Mouse (Mus musculus) heart, postnatal 0 days (tissue): ENCODE measurements at regions not wholly inside any gene's neighbourhood (a gene's known extent, or its start where the extent isn't known, plus 50 kb on each side); places are given as distances from the start of the nearest gene placed in this dataset.

ENCODE experiments used
- ATAC-seq: fragments of 200-750 bp; cut with Nextera tagmentation; 2 replicates; pipeline ENCODE4 v1.8.0; 2017; ENCODE audit warnings: low read depth, moderate number of reproducible peaks, moderate library complexity; ENCODE audit not compliant: insufficient read depth
- DNase-seq: peaks from one replicate; pipeline ENCODE4 v3.0.0-alpha.2; 2016; ENCODE audit warnings: low spot score
- H3K27ac ChIP-seq: fragments of 300-500 bp; sonication (generic); 2 replicates; pipeline ENCODE4 v1.5.1; 2014; ENCODE audit warnings: low read depth, mild to moderate bottlenecking
- H3K27me3 ChIP-seq: fragments of 300-500 bp; sonication (generic); 2 replicates; pipeline ENCODE4 v1.6.1; 2014; ENCODE audit warnings: low read length, mixed read lengths; ENCODE audit not compliant: control insufficient read depth, insufficient read depth
- H3K36me3 ChIP-seq: fragments of 300-500 bp; sonication (generic); replicated peaks from 2 replicates; pipeline ENCODE4 v1.6.1; 2014; ENCODE audit warnings: low read length, mixed read lengths; ENCODE audit not compliant: control insufficient read depth, insufficient read depth
- H3K4me1 ChIP-seq: fragments of 300-500 bp; sonication (generic); 2 replicates; pipeline ENCODE4 v1.6.1; 2014; ENCODE audit warnings: antibody characterized with exemption; ENCODE audit not compliant: control insufficient read depth, insufficient read depth
- H3K4me2 ChIP-seq: fragments of 300-500 bp; sonication (generic); 2 replicates; pipeline ENCODE4 v1.6.1; 2014; ENCODE audit warnings: low read depth, mild to moderate bottlenecking, low read length, moderate library complexity
- H3K4me3 ChIP-seq: fragments of 300-500 bp; sonication (generic); 2 replicates; pipeline ENCODE4 v1.5.1; 2014; ENCODE audit warnings: low read depth, low read length
- H3K9ac ChIP-seq: fragments of 300-500 bp; sonication (generic); replicated peaks from 2 replicates; pipeline ENCODE4 v1.6.1; 2014; ENCODE audit warnings: low read depth, low read length, mixed read lengths
- H3K9me3 ChIP-seq: fragments of 300-500 bp; sonication (generic); replicated peaks from 2 replicates; pipeline ENCODE4 v1.6.1; 2016; ENCODE audit warnings: low read length; ENCODE audit not compliant: control insufficient read depth
- CTCF ChIP-seq: IDR thresholded peaks from 2 replicates; pipeline ENCODE4 v1.5.1; 2016; ENCODE audit warnings: antibody characterized with exemption, control low read depth, low read depth
- EP300 ChIP-seq: IDR thresholded peaks from 2 replicates; pipeline ENCODE4 v1.6.1; 2016; ENCODE audit warnings: antibody characterized with exemption, low read depth
- WGBS: fragments of 180-500 bp; shearing (Covaris S2); extraction: QIAGEN DNeasy Blood & Tissue Kit; methylation state at CpG from one replicate; pipeline ENCODE4 v1.1.7; 2014; 5-methylcytosine and 5-hydroxymethylcytosine counted together

GRCm38 (mm10) chr1:57622561-57622960 lies 151.4 kb upstream of the Spats2l start:
- ATAC-seq: no peak
- no peaks in the 10 kb centered on the region for H3K9me3 ChIP-seq
- WGBS: 70% methylated on average over 9 of the region's 9 CpGs
- H3K4me1 ChIP-seq: no peaks in the 10 kb centered on the region
- no peaks in the 10 kb centered on the region for H3K36me3 ChIP-seq
- H3K4me3 ChIP-seq: no peak overlapping the region
- no peaks in the 10 kb centered on the region for H3K27me3 ChIP-seq
- no peak overlapping the region for H3K4me2 ChIP-seq
- H3K27ac ChIP-seq: no peak overlapping the region
- TF ChIP-seq EP300 (no peak), CTCF (no peak)
- no peak for DNase-seq
- H3K9ac ChIP-seq: no peak overlapping the region

DNA sequence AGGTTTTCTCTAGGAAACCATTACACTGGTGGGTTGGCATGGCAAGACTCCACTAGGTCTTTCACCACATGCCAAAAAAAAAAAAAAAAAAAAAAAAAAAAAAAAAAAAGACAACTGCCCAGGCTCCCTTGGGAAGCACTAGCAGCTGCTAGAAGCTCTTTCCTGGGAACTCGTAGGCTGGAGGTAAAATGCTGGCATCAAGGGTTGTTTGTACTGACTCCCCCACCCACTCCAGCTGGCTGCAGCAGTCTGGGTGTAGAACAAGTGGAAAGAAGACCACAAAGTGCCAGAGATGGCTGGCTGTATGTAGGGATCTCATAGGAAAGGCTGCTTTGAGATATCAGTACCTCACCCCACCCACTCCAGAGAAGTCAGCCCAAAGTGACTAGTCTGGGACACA lies 140.0 kb upstream of the Spats2l start:
- WGBS: 50% methylated on average over 1 of the region's 1 CpGs
- Histone ChIP-seq H3K36me3 (no peaks in the 10 kb centered on the region), H3K4me1 (no peaks in the 10 kb centered on the region), H3K9me3 (no peaks in the 10 kb centered on the region), H3K27ac (no peak overlapping the region), H3K4me2 (no peak overlapping the region), H3K4me3 (no peak overlapping the region), H3K27me3 (no peaks in the 10 kb centered on the region), H3K9ac (no peak overlapping the region)
- no peak for DNase-seq
- TF ChIP-seq EP300: no peak
- no peak for TF ChIP-seq CTCF
- ATAC-seq: no peak

- Histone ChIP-seq H3K9ac (no peak overlapping the region), H3K4me1 (no peaks in the 10 kb centered on the region), H3K4me3 (no peak overlapping the region), H3K4me2 (no peak overlapping the region), H3K27me3 (no peaks in the 10 kb centered on the region), H3K9me3 (no peaks in the 10 kb centered on the region), H3K27ac (no peak overlapping the region), H3K36me3 (no peaks in the 10 kb centered on the region)
- ATAC-seq: no peak
- TF ChIP-seq EP300: no peak
- TF ChIP-seq CTCF: no peak
- WGBS: 84% methylated on average over 5 of the region's 5 CpGs
- DNase-seq: no peak
Observed at GRCm38 (mm10) chr1:57642131-57642530, 131.8 kb upstream of the Spats2l start.

- Histone ChIP-seq H3K4me2 (no peak overlapping the region), H3K27ac (no peak overlapping the region), H3K9me3 (no peaks in the 10 kb centered on the region), H3K4me3 (no peak overlapping the region), H3K4me1 (no peaks in the 10 kb centered on the region), H3K36me3 (no peaks in the 10 kb centered on the region), H3K27me3 (no peaks in the 10 kb centered on the region), H3K9ac (no peak overlapping the region)
- DNase-seq (no peak), ATAC-seq (no peak)
- TF ChIP-seq CTCF (no peak), EP300 (no peak)
- WGBS: 20% methylated on average over 6 of the region's 6 CpGs
Observed at GRCm38 (mm10) chr1:57643466-57644097, 130.4 kb upstream of the Spats2l start.

- ATAC-seq (no peak), DNase-seq (no peak)
- Histone ChIP-seq H3K27me3 (no peaks in the 10 kb centered on the region), H3K9ac (no peak overlapping the region), H3K4me1 (no peaks in the 10 kb centered on the region), H3K27ac (no peak overlapping the region), H3K4me3 (no peak overlapping the region), H3K4me2 (no peak overlapping the region), H3K36me3 (no peaks in the 10 kb centered on the region), H3K9me3 (no peaks in the 10 kb centered on the region)
- TF ChIP-seq EP300: no peak
- no peak for TF ChIP-seq CTCF
- WGBS: 60% methylated on average over 5 of the region's 5 CpGs
Observed at GRCm38 (mm10) chr1:57664962-57665361, 109.0 kb upstream of the Spats2l start.

- TF ChIP-seq EP300: no peak
- TF ChIP-seq CTCF: no peak
- Histone ChIP-seq H3K4me1 (peaks cover 2% of the 10 kb centered on the region; the same call in 1 of the 2 replicates), H3K36me3 (no peaks in the 10 kb centered on the region), H3K4me2 (no peak overlapping the region), H3K9me3 (no peaks in the 10 kb centered on the region), H3K27ac (no peak overlapping the region), H3K9ac (no peak overlapping the region), H3K4me3 (no peak overlapping the region), H3K27me3 (no peaks in the 10 kb centered on the region)
- no peak for DNase-seq
- 65% methylated on average over 3 of the region's 3 CpGs for WGBS
- ATAC-seq: no peak
Observed at GRCm38 (mm10) chr1:57665724-57666123, 108.2 kb upstream of the Spats2l start.
